Mouse (Mus musculus): ENCODE results near the gene Arhgap24. TPM values are rescaled to one million over a fixed set of nuclear protein-coding genes. Genes with fewer than 3 reads are reported as not detected.

Arhgap24 gene
- polyA plus RNA-seq, 1 experiment from 2014 or later, result 8.3 TPM

DNA sequence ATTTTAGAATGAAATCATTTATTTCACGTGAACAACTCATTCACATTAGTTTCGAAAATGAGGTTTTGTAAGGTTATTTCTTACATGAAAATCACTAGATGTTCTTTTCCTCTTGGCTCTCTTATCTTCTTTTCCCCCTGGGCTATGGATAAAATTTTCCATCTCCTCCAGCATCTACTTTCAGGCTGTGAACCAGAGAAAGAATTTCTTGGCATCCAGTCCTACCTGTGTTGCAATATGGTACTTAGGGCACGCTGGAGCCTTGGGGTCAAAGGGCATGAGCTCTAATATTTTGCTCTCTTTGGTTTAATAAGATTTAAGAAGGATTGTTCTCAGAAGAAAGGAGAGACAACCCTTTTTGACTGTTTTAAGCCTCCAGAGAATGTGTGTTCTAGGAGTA, 132.4 kb downstream of the Arhgap24 start:
- no peaks in the 10 kb centered on the region for H3K4me1 ChIP-seq (replicated peaks)
- no peaks in the 10 kb centered on the region for H3K36me3 ChIP-seq
- no peaks in the 10 kb centered on the region for H3K27me3 ChIP-seq
- no peaks in the 10 kb centered on the region for H3K9me3 ChIP-seq
- no peak overlapping the region for H3K27ac ChIP-seq (replicated peaks)
- no peak for ATAC-seq (ENCODE audit: low read depth)
- H3K4me3 ChIP-seq, result no peak overlapping the region
- H3K9ac ChIP-seq, result no peak overlapping the region
- H3K4me2 ChIP-seq, result no peak overlapping the region
- 86% methylated on average over 3 of the region's 3 CpGs for WGBS

DNA sequence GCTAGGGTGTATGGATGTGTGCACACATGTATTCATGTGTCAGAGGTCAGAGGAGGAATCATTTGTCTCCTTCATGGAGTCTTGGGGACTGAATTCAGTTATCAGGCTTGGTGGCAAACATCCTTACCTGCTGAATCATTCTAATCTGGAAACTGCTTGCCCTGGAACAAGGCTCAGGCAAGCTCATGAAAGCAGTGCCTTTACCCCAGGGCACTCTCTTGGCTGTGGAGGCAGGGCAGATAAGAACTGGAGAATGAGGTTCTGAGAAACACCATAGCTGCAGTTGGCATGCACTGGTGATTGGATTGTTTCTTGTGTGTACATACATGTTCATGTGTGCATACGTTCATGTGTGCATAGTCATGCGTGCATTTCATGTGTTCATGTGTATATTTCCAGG, 132.9 kb downstream of the Arhgap24 start:
- 90% methylated on average over 2 of the region's 2 CpGs for WGBS
- H3K27me3 ChIP-seq, result no peaks in the 10 kb centered on the region
- no peak overlapping the region for H3K9ac ChIP-seq
- H3K4me3 ChIP-seq, result no peak overlapping the region
- H3K4me1 ChIP-seq (replicated peaks), result no peaks in the 10 kb centered on the region
- no peak overlapping the region for H3K27ac ChIP-seq (replicated peaks)
- H3K9me3 ChIP-seq, result no peaks in the 10 kb centered on the region
- no peaks in the 10 kb centered on the region for H3K36me3 ChIP-seq
- ATAC-seq (ENCODE audit: low read depth), result no peak
- no peak overlapping the region for H3K4me2 ChIP-seq

DNA sequence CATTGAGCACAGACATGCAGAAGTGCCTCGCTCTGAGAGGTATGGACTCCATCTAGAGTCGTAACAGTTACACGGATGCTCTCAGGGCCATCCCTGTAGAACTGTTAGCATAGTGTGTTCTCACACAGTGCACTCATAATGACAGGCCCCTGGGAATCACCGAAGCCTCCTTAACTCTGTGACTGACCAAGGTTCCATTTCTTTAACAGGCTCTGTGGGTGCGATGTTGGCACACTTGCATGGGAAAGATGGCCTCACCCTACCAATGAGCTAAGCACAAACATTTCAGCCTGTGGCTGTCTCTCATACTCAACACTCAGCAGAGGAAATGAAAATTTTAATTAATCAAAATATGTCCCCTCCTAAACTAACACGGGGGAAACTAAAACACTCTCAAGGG, 134.1 kb downstream of the Arhgap24 start:
- Histone ChIP-seq H3K9me3 (no peaks in the 10 kb centered on the region), H3K36me3 (no peaks in the 10 kb centered on the region), H3K9ac (no peak overlapping the region), H3K4me2 (no peak overlapping the region), H3K27me3 (no peaks in the 10 kb centered on the region), H3K27ac (replicated peaks) (no peak overlapping the region), H3K4me3 (no peak overlapping the region), H3K4me1 (replicated peaks) (no peaks in the 10 kb centered on the region)
- WGBS, result 87% methylated on average over 6 of the region's 6 CpGs
- no peak for ATAC-seq (ENCODE audit: low read depth)

DNA sequence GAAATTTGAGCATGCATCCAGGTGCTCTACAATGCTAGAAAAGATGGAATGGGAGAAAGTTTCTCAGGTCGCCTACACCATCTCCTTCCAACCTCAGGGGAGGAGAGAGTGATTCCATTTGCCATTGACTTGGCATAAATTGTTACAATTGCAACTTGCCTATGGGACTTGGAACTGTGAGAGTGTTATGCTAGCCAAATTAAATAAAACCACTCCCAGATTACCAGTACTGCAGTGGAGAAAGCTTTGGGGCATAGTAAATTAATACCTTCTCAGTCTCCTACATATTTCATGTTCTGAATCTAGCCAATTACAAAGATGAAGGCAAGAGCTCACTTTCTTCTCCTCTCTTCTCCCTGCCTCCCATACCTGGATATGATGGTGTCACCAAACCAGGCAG, 139.8 kb downstream of the Arhgap24 start:
- H3K27me3 ChIP-seq, result no peaks in the 10 kb centered on the region
- H3K27ac ChIP-seq (replicated peaks), result no peak overlapping the region
- no peak overlapping the region for H3K4me2 ChIP-seq
- H3K4me1 ChIP-seq (replicated peaks), result no peaks in the 10 kb centered on the region
- WGBS, result 84% methylated on average over 1 of the region's 1 CpGs
- no peaks in the 10 kb centered on the region for H3K9me3 ChIP-seq
- no peak overlapping the region for H3K9ac ChIP-seq
- no peak overlapping the region for H3K4me3 ChIP-seq
- no peaks in the 10 kb centered on the region for H3K36me3 ChIP-seq
- no peak for ATAC-seq (ENCODE audit: low read depth)

DNA sequence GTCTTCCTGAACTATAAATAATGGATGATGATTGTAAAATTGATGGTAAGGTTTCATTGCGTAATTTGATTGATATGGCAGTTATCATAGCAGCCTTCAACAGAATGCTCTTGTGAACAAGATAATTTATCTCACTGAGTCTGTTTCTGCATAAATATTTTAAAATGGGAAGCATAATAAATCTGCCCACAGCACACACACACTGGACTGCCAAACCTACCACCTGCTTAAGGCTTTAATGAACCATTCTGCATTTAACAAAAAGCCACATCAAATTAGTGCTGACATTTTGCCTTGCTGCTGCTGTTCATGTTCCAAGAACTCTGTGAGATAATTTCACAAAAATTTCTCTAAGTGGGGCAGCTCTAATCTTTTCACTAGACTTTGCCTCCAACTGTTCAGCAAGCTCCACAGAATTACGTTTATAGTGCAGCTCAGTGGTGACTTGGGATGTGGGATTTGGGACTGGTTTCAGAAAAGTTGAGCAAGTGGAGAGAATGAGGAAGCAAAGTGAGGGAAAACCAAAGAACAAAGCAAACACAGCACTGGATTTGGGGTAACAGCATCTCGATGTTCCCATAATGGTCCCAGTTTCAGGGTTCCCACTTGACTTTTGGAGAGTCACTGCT, 142.7 kb downstream of the Arhgap24 start:
- Histone ChIP-seq H3K4me3 (no peak overlapping the region), H3K4me1 (replicated peaks) (no peaks in the 10 kb centered on the region), H3K27me3 (no peaks in the 10 kb centered on the region), H3K36me3 (no peaks in the 10 kb centered on the region), H3K9me3 (no peaks in the 10 kb centered on the region), H3K9ac (no peak overlapping the region), H3K27ac (replicated peaks) (no peak overlapping the region), H3K4me2 (no peak overlapping the region)
- no peak for ATAC-seq (ENCODE audit: low read depth)
- 78% methylated on average over 3 of the region's 3 CpGs for WGBS

DNA sequence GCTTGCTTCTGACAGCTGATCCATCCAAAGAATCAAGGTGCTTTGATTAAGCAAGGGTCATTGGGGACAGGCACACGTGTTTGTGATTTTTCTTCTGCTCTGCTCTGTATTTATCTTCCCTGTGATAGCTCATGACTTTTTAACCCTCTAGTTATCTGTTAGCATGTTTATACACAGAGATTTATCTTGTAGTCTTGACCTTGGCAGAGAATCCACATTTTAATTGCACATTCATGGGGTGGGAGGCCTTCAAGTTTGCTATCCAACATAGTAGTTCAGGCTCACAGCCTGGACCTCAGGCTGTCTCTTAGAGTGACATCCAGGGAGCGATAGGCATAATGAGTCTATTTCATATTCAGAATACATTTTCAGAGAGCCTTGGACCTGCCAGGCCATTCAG, 145.5 kb downstream of the Arhgap24 start:
- 79% methylated on average over 2 of the region's 2 CpGs for WGBS
- H3K9me3 ChIP-seq, result no peaks in the 10 kb centered on the region
- H3K36me3 ChIP-seq, result no peaks in the 10 kb centered on the region
- no peaks in the 10 kb centered on the region for H3K4me1 ChIP-seq (replicated peaks)
- no peak overlapping the region for H3K4me3 ChIP-seq
- no peak overlapping the region for H3K27ac ChIP-seq (replicated peaks)
- H3K27me3 ChIP-seq, result no peaks in the 10 kb centered on the region
- no peak overlapping the region for H3K4me2 ChIP-seq
- no peak for ATAC-seq (ENCODE audit: low read depth)
- no peak overlapping the region for H3K9ac ChIP-seq

DNA sequence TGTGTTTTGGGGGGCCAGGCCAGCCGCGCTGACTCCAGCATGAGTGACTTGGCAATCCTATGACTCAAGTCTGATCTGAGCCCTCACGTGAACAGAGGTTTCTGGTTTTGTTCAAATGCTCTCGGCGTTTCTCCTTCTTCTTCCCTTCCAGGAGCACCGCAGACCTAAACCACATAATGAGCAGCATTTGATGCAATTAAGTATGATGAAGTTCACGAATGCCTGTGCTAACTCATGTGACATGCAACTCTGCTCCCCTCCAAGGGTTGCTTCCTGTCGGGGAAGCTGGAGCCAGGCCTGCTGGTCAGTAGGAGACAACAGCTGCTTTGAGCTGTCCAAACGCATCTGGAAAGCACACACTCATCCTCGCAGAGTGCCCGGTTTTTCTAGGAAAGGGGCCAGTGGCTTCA, 148.2 kb downstream of the Arhgap24 start:
- Histone ChIP-seq H3K27ac (replicated peaks) (no peak overlapping the region), H3K4me1 (replicated peaks) (no peaks in the 10 kb centered on the region), H3K9ac (no peak overlapping the region), H3K27me3 (no peaks in the 10 kb centered on the region), H3K4me3 (no peak overlapping the region), H3K4me2 (no peak overlapping the region), H3K36me3 (no peaks in the 10 kb centered on the region), H3K9me3 (no peaks in the 10 kb centered on the region)
- WGBS, result 85% methylated on average over 11 of the region's 11 CpGs
- no peak for ATAC-seq (ENCODE audit: low read depth)

DNA sequence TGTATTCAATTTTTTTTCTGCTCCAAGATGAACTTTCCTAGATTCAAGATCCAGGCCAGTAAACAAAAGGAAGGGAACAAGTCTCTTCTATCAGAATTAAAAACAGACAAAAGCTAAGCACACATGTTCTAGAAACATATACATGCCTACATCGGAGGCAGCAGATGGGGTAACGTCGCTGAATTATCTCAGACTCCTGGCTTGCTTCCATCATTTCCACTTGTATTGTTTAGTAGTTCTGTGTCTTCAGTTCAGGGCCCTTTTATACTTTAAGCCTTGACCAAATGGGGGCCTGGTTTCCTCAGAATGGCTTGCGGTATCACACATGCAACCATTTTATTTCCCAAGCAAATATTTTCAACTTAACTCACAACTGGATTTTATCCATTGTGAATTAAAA, 154.4 kb downstream of the Arhgap24 start:
- WGBS, result 78% methylated on average over 4 of the region's 4 CpGs
- H3K27me3 ChIP-seq, result no peaks in the 10 kb centered on the region
- H3K4me2 ChIP-seq, result no peak overlapping the region
- no peaks in the 10 kb centered on the region for H3K36me3 ChIP-seq
- H3K27ac ChIP-seq (replicated peaks), result no peak overlapping the region
- no peak for ATAC-seq (ENCODE audit: low read depth)
- no peaks in the 10 kb centered on the region for H3K9me3 ChIP-seq
- no peak overlapping the region for H3K9ac ChIP-seq
- H3K4me1 ChIP-seq (replicated peaks), result no peaks in the 10 kb centered on the region
- H3K4me3 ChIP-seq, result no peak overlapping the region

DNA sequence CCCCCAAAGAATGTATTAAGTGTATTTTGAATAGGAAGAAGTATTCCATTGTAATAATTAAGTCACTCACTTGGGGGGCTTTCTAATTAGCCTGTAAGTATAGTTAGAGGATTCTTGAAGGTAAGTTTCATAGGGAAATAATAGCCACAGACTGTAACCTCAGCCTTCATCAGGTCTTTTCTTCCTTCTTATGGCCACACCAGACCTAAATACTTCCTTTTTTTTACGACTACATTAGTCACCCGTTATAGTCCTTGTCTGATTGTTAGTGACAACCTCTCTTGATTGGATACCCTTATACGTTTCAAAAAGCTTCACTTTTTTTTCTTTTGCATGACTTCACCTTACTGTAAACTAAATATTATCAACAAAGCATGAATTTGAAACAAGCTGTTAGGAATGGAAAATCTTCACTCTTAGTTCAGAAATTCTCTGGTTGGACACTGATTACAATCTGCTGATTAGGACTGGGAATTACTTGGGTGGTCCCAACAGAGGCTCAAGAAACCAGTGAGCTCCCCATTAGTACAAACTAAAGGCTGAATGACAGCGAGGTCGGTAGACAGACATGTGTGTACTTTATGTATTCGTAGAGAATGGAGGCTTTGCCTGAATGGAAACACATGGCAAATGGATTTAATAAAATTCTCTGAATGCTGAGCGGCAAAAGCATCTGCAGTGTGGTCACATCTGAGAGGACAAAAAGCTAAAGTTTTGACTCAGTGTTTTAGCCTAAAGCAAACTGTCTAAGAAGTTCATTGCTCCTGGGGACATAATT, 158.8 kb downstream of the Arhgap24 start:
- no peaks in the 10 kb centered on the region for H3K4me1 ChIP-seq (replicated peaks)
- WGBS, result 71% methylated on average over 7 of the region's 7 CpGs
- no peak overlapping the region for H3K27ac ChIP-seq (replicated peaks)
- ATAC-seq (ENCODE audit: low read depth), result no peak
- H3K36me3 ChIP-seq, result no peaks in the 10 kb centered on the region
- H3K9ac ChIP-seq, result no peak overlapping the region
- H3K27me3 ChIP-seq, result no peaks in the 10 kb centered on the region
- no peaks in the 10 kb centered on the region for H3K9me3 ChIP-seq
- H3K4me2 ChIP-seq, result no peak overlapping the region
- no peak overlapping the region for H3K4me3 ChIP-seq

DNA sequence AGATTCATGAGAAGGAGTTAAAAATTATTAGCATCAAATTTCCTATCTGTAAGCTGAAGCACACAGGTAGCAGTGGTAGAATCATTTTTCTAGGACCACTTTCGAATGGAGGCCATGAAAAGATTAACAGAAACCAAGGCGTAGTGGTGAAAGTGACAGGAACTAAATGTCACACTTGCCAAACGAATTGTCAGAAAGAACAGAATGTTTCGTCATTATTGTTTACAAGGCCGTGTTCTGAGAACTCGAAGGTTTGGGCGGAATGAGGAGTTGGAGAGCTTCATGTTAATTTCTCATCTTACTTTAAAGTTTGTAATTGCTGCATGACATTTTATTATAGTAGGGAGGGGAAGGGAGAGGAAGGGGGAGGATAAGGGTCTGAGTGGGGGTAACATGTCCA, 162.2 kb downstream of the Arhgap24 start:
- ATAC-seq (ENCODE audit: low read depth), result no peak
- no peak overlapping the region for H3K9ac ChIP-seq
- no peaks in the 10 kb centered on the region for H3K27me3 ChIP-seq
- WGBS, result 91% methylated on average over 7 of the region's 7 CpGs
- no peaks in the 10 kb centered on the region for H3K9me3 ChIP-seq
- no peaks in the 10 kb centered on the region for H3K4me1 ChIP-seq (replicated peaks)
- no peak overlapping the region for H3K4me3 ChIP-seq
- no peaks in the 10 kb centered on the region for H3K36me3 ChIP-seq
- H3K27ac ChIP-seq (replicated peaks), result no peak overlapping the region
- H3K4me2 ChIP-seq, result no peak overlapping the region

DNA sequence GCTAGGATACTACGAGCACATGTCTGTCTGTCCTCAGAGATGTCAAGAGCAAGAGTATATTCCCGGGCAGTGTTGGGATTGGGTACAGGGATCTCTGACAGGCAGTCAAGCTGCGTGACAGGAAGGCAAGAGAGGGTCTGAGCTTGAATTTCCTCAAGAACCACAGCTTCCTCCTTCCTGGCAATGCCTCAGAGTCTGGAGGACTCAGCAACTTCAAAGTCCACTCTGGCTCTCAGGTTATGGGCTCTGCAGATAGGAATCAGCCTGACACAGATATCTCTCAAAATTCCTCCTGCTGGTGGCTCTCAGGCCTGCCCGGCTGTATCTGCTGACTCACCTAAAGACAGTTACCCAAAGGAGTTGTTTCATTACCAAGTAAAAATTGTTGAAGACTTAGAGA, 162.6 kb downstream of the Arhgap24 start:
- no peak overlapping the region for H3K4me2 ChIP-seq
- no peak overlapping the region for H3K9ac ChIP-seq
- H3K27me3 ChIP-seq, result no peaks in the 10 kb centered on the region
- WGBS, result 86% methylated on average over 4 of the region's 4 CpGs
- H3K27ac ChIP-seq (replicated peaks), result no peak overlapping the region
- no peak for ATAC-seq (ENCODE audit: low read depth)
- no peaks in the 10 kb centered on the region for H3K36me3 ChIP-seq
- H3K9me3 ChIP-seq, result no peaks in the 10 kb centered on the region
- no peak overlapping the region for H3K4me3 ChIP-seq
- H3K4me1 ChIP-seq (replicated peaks), result no peaks in the 10 kb centered on the region

DNA sequence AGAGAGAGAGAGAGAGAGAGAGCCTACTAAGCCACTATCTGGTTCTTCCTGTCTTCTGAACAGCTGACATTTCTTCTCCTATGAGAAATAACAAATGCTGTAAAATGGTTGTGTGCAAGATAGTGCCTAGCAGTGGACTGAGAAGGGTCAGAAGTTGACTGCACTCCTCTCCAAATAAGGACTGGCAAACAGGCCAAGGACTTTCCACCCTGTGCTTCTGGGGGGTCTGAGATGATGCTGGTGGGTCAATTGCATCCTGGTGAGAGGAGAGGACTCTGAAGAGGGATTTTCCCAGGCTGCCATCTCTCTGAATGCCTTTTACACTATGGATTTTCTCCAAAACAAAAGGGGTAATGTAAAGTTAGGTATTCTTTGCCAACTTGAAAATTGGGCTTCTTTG, 177.9 kb downstream of the Arhgap24 start:
- no peak overlapping the region for H3K27ac ChIP-seq (replicated peaks)
- no peaks in the 10 kb centered on the region for H3K27me3 ChIP-seq
- no peak overlapping the region for H3K4me2 ChIP-seq
- no peak overlapping the region for H3K9ac ChIP-seq
- no peak overlapping the region for H3K4me3 ChIP-seq
- H3K4me1 ChIP-seq (replicated peaks), result 0 out of 2 replicates have a peak, but pooled peaks cover 3% of the 10 kb centered on the region
- no peaks in the 10 kb centered on the region for H3K36me3 ChIP-seq
- ATAC-seq (ENCODE audit: low read depth), result no peak
- H3K9me3 ChIP-seq, result no peaks in the 10 kb centered on the region

All from neural tube, embryonic 13.5 days (tissue).